Mouse (Mus musculus) embryo, embryonic 10 days (tissue): ENCODE data around the gene Ubqln5.

Experiments used
- DNase-seq: peaks from one replicate; pipeline ENCODE4 v3.0.0-alpha.2; 2015; ENCODE audit warnings: low spot score

Ubqln5 gene

DNA sequence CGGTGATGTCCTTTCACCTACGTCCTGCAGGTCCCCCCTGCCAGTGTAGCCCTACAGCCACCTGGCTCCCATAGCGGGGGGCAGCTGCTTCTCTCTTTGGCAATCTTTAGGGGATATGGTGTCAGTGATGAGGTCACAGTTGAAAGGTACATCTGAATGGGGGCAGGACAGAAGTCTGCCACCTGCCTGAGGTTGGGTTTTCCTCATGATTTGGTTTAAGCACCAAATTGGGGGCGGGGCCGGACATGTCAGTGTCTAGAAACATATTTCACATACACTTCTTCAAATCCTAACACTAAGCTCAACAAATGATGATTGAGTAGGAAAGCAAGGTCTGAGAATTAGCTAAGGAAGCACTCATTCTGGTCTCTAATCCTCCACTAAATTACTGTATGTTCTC, at the start of gene Ubqln5:
TSS of gene Ubqln5 (minus strand) at position 101 of the 400 bp plus-strand sequence.
- no peak for DNase-seq

DNA sequence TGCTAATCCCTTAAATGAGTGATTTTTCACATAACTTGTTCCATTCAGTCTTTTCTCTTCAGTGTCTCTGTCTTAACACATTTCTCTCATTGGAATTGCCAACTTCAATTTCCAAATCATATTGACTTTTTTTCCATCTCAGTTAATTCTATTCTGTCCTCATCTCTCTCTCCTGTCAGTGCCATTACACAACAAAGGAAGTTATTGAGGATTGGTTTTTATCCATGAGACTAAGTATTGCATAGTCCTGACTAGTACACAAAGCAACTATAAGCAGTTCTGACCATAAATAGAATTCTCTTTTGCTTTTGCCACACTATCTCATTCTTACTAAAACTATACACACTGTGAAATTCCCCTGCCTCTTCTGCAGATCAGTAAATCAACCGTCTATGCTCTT, 49.4 kb upstream of the Ubqln5 start:
- DNase-seq = no peak

DNA sequence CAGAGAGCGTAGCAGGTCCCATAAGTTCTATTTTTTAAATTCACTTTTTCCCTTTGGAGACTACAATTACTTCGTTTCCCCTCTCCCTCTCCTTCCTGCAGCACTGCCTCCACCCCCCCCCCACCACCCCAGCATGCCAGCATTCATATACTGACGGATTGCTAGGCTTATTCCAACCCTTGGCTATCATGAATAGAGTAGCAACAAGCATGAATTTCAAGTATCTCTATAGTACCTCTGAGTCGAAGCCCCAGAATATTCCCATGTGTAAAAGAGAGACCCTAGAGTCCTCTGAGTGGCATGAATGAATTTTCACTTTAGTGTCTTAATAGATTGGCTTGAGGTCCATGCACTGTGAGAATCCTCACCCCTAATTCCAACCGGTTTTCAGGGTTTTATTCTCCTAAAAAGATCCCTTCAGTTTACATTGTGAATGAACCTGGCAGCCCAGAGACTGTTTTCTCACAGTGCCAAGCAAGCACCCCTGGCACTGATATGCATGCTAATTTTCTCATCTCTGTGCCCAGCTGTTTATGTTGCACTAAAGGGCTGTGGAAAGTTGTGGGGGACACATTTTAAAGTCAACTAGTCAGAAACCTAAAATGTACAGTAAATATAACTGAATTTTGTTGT, 48.9 kb upstream of the Ubqln5 start:
- no peak for DNase-seq

DNA sequence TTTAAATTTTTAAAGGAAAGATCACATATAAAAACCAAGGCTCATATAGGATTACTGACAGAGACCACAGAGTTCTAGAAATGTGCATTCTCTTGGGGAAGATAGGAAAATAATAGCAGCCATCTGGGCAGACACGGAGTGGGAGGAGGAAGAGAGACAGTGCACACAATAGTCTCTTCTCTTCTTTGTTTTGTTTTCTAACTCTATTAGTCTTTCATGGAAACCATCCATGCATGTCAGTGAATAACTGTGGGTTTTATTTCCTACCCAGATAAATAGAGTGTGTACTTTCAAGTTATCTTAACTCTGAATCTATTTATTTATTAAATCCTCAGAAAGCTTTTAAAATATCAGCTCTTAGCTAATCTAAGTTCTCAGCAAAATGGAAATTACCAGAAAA, 45.5 kb upstream of the Ubqln5 start:
- no peak for DNase-seq

DNA sequence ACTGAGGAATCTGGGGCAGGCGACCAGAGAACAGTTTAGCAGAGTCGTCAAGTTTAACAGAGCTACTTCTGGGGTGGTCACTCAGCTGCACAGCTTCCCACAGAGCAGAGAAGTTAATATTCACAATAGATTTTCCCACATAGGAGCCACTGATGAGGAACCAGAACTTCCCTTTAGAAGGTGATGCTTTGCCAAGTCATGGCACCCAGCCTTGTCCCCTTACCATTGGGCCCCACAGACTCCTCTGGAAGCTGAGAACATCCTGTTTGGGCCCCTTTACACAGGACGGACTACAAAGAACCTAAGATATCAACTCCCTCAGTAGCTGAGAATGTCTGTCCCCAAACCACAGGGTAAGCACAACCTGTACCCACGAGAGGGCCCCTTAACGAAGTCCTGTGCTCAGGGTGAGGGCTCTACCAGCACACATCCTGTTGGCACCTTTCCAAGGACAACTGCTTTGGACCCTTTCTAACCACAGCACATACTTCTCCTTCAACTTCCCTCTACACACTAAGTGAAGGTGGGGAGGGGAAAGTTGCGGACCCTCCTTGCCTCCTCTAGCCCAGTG, 40.1 kb upstream of the Ubqln5 start:
- DNase-seq = no peak

DNA sequence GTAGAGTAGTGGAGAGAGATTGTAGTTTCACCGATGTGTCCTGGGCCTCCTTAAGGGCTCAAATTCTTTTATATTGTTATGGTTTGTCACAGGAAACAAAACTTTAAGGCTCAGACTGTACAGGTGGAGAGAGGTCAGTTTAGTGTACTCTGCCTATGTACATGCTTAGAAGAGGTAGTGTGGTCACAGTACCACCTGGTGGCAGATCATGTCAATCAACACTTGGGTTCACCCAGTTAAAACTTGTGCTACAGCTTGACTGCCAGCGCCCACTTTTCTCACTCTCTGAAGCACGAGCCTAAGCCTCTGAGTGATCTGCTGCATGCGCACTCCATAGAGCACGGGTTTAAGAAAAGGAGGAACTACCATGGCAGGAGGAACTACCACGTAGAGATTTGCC, 37.5 kb upstream of the Ubqln5 start:
- DNase-seq = no peak

DNA sequence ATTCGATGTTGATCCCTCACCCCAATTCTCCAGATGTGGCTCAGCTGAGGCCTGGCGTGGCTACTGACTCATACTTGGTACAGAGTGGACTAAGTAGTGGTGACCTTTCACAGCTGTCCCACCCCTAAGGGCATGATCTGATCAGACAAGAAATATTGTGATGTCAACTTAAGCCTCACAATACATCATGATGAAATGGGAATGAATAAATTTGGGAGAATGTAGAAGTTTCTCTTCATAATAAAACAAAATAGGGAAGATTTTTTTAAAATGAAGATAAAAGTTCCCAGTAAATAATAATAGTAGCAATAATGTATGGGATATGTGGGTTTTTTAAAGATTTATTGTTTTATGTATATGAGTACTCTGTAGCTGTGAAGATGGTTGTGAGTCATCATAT, 20.8 kb upstream of the Ubqln5 start, which contains the start of gene Ubqlnl:
TSS of gene Ubqlnl (minus strand) at position 101 of the 400 bp plus-strand sequence.
- no peak for DNase-seq

DNA sequence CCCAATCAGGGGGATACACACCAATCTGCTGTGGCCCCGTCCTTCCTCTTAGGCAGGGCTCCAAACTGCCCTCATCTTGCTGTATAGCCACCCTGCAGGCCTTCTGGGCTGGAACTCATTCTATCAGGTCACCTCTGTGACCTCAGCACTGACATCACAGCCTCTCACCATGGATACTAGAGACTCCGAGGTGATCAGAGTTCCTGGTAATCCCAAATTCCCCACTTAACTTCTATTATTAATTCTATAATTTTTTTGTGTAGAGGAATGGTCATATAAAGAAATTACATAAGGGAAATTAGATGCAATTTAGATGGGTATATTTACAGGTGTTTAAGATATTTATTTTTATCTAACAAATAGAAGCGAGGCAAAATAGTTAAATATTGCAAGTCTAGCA, 13.6 kb upstream of the Ubqln5 start, which contains the start of gene Ubqln3:
TSS of gene Ubqln3 (minus strand) at position 101 of the 400 bp plus-strand sequence.
- DNase-seq = no peak

DNA sequence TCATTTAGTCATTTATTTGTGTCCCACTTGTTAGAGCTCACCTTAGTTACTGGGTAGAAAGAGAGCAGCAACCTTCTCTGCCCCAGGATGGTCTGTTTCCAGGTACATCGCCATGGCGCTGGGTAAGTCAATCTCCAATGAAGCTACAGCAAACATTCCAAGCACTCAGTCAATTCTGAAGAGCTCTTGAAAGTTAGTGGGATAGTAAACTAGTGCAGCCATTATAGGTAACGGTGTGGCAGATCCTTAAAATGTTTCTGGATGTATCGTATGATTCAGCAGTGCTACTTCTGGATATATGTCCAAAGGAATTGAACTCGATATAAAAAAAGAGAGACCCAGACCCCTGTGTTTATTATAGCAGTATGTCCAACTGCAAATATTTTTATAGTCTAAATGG, 7.7 kb upstream of the Ubqln5 start, which contains the start of gene Olfr643:
TSS of gene Olfr643 (minus strand) at position 101 of the 400 bp plus-strand sequence.
- no peak for DNase-seq

DNA sequence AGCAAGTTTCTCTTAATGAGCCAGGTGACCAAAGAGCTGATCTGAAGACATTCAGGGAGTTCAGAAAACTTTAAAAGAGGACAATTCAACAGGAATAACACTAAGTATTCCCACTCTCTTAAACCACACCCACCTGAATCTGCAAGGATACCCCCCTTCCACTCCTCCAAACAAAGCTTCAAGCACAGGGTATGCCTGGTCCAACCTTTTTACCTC, 25.0 kb downstream of the Ubqln5 start, which contains the start of gene Olfr646:
TSS of gene Olfr646 (plus strand) at position 117 of the 216 bp plus-strand sequence.
- no peak for DNase-seq

DNA sequence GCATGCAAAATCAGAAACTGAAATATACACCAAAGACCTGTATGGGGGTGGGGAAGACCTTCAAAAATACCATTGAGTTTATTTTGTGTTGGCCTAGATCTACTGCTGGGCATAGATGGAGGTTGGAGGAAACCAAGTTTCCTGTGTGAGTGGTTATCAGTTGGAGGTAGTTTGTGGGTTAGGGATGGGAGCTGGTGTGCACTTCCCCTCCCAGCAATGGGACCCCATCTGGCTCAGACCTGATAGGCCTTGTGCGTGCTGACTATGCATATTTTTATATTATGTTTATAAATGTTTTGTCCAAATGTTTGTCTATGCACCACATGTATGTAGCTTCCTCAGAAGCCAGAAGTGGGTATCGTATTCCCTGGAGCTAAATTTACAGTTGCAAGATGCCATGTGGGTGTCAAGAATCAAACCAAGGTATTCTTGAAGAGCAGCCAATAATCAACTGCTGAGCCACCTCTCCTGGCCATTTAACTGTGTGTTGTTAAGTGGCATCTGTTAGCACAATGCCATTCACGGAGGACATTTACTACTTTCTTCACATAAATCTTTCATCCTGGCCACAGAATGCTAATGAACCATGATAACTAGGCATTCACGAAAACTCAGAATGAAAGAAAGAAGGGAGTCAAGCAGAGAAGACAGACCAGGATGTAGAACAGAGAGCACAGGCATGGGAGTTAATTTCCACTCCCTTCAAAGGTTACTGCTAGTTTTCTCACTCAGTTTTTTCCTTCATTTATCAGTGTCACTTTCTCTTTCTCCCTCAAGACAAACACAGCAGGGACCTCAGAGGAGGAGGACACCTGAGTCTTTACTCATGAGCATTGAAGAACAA, 25.5 kb downstream of the Ubqln5 start:
- peak; percentile 5 for DNase-seq

DNA sequence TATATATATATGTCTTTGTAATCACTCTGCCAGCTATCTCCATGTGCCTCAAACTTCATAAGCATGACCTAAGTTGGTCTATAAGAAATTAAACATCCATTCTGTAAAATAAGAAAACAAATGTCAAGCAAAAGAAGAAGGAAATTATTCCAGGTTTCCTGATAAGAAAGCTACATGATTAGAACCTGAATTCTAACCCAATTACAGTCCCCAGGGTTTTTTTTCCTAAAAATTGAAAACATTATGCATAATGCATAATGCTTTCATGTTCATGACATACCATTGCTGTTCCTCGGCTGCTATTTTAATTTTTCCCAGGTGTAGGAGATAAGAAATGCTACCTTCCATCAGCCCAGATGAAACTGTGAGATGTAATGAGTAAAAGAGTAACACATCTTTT, 44.3 kb downstream of the Ubqln5 start, which contains the start of gene Olfr645:
TSS of gene Olfr645 (minus strand) at position 101 of the 400 bp plus-strand sequence.
- no peak for DNase-seq
